8 mouse cellular contexts compared by ENCODE assay signal in genomic region chr11:117479007-117479719, GRCm38 (mm10). TPM values are rescaled to one million over a fixed set of nuclear protein-coding genes. Genes with fewer than 3 reads are reported as not detected.
DNase-seq lines count a peak whose midpoint lies in the region; ATAC-seq and TF ChIP-seq lines count a peak whose summit lies in the region.

No protein-coding gene starts in this region.

- 0 out of 2 replicates have a peak overlapping the region, but pooled peaks have one; percentile 0 for H3K4me3 ChIP-seq in ES-Bruce4 (ENCODE audit: low read depth, low read length)
- 0 out of 2 replicates have a peak overlapping the region, but pooled peaks have one; percentile 7 for H3K4me3 ChIP-seq in embryonic facial prominence, embryonic 13.5 days
- no peak overlapping the region for H3K4me3 ChIP-seq in heart, embryonic 13.5 days
- no peak overlapping the region for H3K4me3 ChIP-seq in kidney, adult 2 months (ENCODE audit: insufficient read depth, low read depth, low read length)
- no peak overlapping the region for H3K4me3 ChIP-seq in liver, embryonic 12.5 days

- no peak for TF ChIP-seq CTCF in ES-Bruce4 (IDR thresholded peaks at IDR 0.05; ENCODE audit: low read depth, low read length)
- TF ChIP-seq CTCF in kidney, adult 2 months (conservative IDR thresholded peaks at IDR 0.05; ENCODE audit: insufficient read depth, insufficient read length, low read depth, low read length), result no peak

- H3K36me3 ChIP-seq in ES-Bruce4 (ENCODE audit: control insufficient read depth, insufficient read depth, low read length, poor library complexity, severe bottlenecking), result no peaks in the 10 kb centered on the region
- no peaks in the 10 kb centered on the region for H3K36me3 ChIP-seq in embryonic facial prominence, embryonic 13.5 days
- no peaks in the 10 kb centered on the region for H3K36me3 ChIP-seq in heart, embryonic 13.5 days
- no peaks in the 10 kb centered on the region for H3K36me3 ChIP-seq in kidney, adult 2 months (ENCODE audit: control insufficient read depth, insufficient read depth, low read length)
- H3K36me3 ChIP-seq in liver, embryonic 12.5 days, result no peaks in the 10 kb centered on the region

- H3K9me3 ChIP-seq in ES-Bruce4 (replicated peaks; ENCODE audit: control insufficient read depth, insufficient read depth, low read length, poor library complexity, severe bottlenecking), result no peaks in the 10 kb centered on the region
- H3K9me3 ChIP-seq in embryonic facial prominence, embryonic 13.5 days, result peaks cover 6% of the 10 kb centered on the region; the same call in 1 of the 2 replicates
- H3K9me3 ChIP-seq in heart, embryonic 13.5 days, result peaks cover 5% of the 10 kb centered on the region; the same call in 1 of the 2 replicates
- H3K9me3 ChIP-seq in liver, embryonic 12.5 days (replicated peaks), result no peaks in the 10 kb centered on the region

- ATAC-seq in embryonic facial prominence, embryonic 13.5 days (ENCODE audit: insufficient number of reproducible peaks, insufficient read depth, low FRiP score, low TSS enrichment, low read depth), result peak; percentile 13; the same call in 1 of the 2 replicates
- no peak for ATAC-seq in heart, embryonic 13.5 days (ENCODE audit: extremely low read depth, insufficient number of reproducible peaks, low FRiP score, low TSS enrichment)
- no peak for ATAC-seq in liver, embryonic 12.5 days

- intact Hi-C loops in left cerebral cortex, postnatal 4 days (cut with DNase I), result loop anchor here (10.0 kb wide), 2 partner anchors 84 to 176 kb away; partner anchors contain the start of gene Tnrc6c

- no peak overlapping the region for H3K27ac ChIP-seq in ES-Bruce4 (ENCODE audit: insufficient read depth, low read length)
- H3K27ac ChIP-seq in embryonic facial prominence, embryonic 13.5 days, result peak overlapping the region; percentile 98
- H3K27ac ChIP-seq in heart, embryonic 13.5 days (replicated peaks), result peak overlapping the region; percentile 72
- H3K27ac ChIP-seq in kidney, adult 2 months (ENCODE audit: insufficient read depth, low read depth, low read length), result no peak overlapping the region
- no peak overlapping the region for H3K27ac ChIP-seq in liver, embryonic 12.5 days

- H3K9ac ChIP-seq in ES-Bruce4 (ENCODE audit: low read depth, poor library complexity, severe bottlenecking), result no peak overlapping the region
- H3K9ac ChIP-seq in embryonic facial prominence, embryonic 13.5 days, result peak overlapping the region; percentile 49
- peak overlapping the region; percentile 15; the same call in 1 of the 2 replicates for H3K9ac ChIP-seq in heart, embryonic 13.5 days
- H3K9ac ChIP-seq in liver, embryonic 12.5 days, result no peak overlapping the region

- no peak for TF ChIP-seq EP300 in ES-Bruce4 (IDR thresholded peaks at IDR 0.05; ENCODE audit: insufficient read depth, low read depth, low read length)

- WGBS in embryonic facial prominence, embryonic 13.5 days, result 7% methylated on average over 13 of the region's 13 CpGs
- 9% methylated on average over 13 of the region's 13 CpGs for WGBS in heart, embryonic 13.5 days
- WGBS in kidney, adult 2 months, result 40% methylated on average over 13 of the region's 13 CpGs
- 12% methylated on average over 13 of the region's 13 CpGs for WGBS in liver, embryonic 12.5 days (ENCODE audit: insufficient replicate concordance)

- H3K4me1 ChIP-seq in ES-Bruce4 (ENCODE audit: control insufficient read depth, insufficient read depth, low read length), result peaks cover 4% of the 10 kb centered on the region
- H3K4me1 ChIP-seq in embryonic facial prominence, embryonic 13.5 days, result peaks cover 70% of the 10 kb centered on the region
- H3K4me1 ChIP-seq in heart, embryonic 13.5 days, result peaks cover 31% of the 10 kb centered on the region
- 0 out of 2 replicates have a peak, but pooled peaks cover 5% of the 10 kb centered on the region for H3K4me1 ChIP-seq in kidney, adult 2 months (ENCODE audit: control insufficient read depth, insufficient read depth, low read length)
- 0 out of 2 replicates have a peak, but pooled peaks cover 11% of the 10 kb centered on the region for H3K4me1 ChIP-seq in liver, embryonic 12.5 days

- no peak for TF ChIP-seq POLR2A in ES-Bruce4 (IDR thresholded peaks at IDR 0.05; ENCODE audit: insufficient read depth, low read length)
- no peak for TF ChIP-seq POLR2A in kidney, adult 2 months (IDR thresholded peaks at IDR 0.05; ENCODE audit: low read depth, low read length)

- peak; percentile 90 for DNase-seq in R1 (ENCODE audit: low read depth, low spot score)
- DNase-seq in left cerebral cortex, postnatal 4 days, result peak; percentile 70
- peak; percentile 89 for DNase-seq in retina, postnatal 1 day
- DNase-seq in kidney, adult 2 months, result no peak

- no peaks in the 10 kb centered on the region for H3K27me3 ChIP-seq in ES-Bruce4 (ENCODE audit: control insufficient read depth, insufficient read depth, low read length, poor library complexity, severe bottlenecking)
- H3K27me3 ChIP-seq in embryonic facial prominence, embryonic 13.5 days, result no peaks in the 10 kb centered on the region
- peaks cover 3% of the 10 kb centered on the region for H3K27me3 ChIP-seq in heart, embryonic 13.5 days (replicated peaks)
- H3K27me3 ChIP-seq in kidney, adult 2 months (replicated peaks; ENCODE audit: control insufficient read depth, insufficient read depth, low read length), result no peaks in the 10 kb centered on the region
- H3K27me3 ChIP-seq in liver, embryonic 12.5 days (replicated peaks), result peaks cover 77% of the 10 kb centered on the region

- H3K4me2 ChIP-seq in embryonic facial prominence, embryonic 13.5 days, result peak overlapping the region; percentile 48
- H3K4me2 ChIP-seq in heart, embryonic 13.5 days, result peak overlapping the region; percentile 44
- H3K4me2 ChIP-seq in liver, embryonic 12.5 days, result no peak overlapping the region

RNA-seq across cellular contexts. Expression of gene Gm11733, which starts 5.0 kb away (rescaled TPM):
- polyA plus RNA-seq in ES-Bruce4 (2011; ENCODE audit: insufficient read depth, insufficient read length, low read depth, missing spikeins), result not detected in 2 replicates
- polyA plus RNA-seq in embryonic facial prominence, embryonic 13.5 days (2015; fragmentation: Nextera tagmentation; extraction: Ambion mirVana), result not detected in 2 replicates
- not detected in 2 replicates for polyA plus RNA-seq in heart, embryonic 13.5 days (2015; fragmentation: Nextera tagmentation; extraction: Ambion mirVana)
- not detected for total RNA-seq in left cerebral cortex, postnatal 4 days (2021)
- 0.05 TPM in 1 of 2 replicates, not detected in the other for polyA plus RNA-seq in kidney, adult 2 months (2012; rRNA removed)
- polyA plus RNA-seq in liver, embryonic 12.5 days (2016; fragmentation: Nextera tagmentation; extraction: Ambion mirVana), result not detected in 2 replicates

Comparison
In these comparisons a context has a peak if more than half of its experiments do, and no peak if none do; other contexts are left out.
1. H3K27ac ChIP-seq: peak in embryonic facial prominence, embryonic 13.5 days (single experiment) and heart, embryonic 13.5 days (single experiment); none in ES-Bruce4 (single experiment), kidney, adult 2 months (single experiment) and liver, embryonic 12.5 days (single experiment).
2. H3K4me3 ChIP-seq: peak in ES-Bruce4 (single experiment) and embryonic facial prominence, embryonic 13.5 days (single experiment); none in heart, embryonic 13.5 days (single experiment), kidney, adult 2 months (single experiment) and liver, embryonic 12.5 days (single experiment).
3. H3K9ac ChIP-seq: peak in embryonic facial prominence, embryonic 13.5 days (single experiment) and heart, embryonic 13.5 days (single experiment); none in ES-Bruce4 (single experiment) and liver, embryonic 12.5 days (single experiment).